Mouse (Mus musculus): Measurements from ENCODE around the gene Zswim3.
A peak's percentile ranks its signal among the peaks of the same experiment; 100 is the strongest.
"Not testable (repeated sequence)": the region's sequence is repeated elsewhere in the genome, so short reads cannot be mapped to it uniquely, and the experiment has no call there.

The Zswim3 gene

GRCm38 (mm10) chr2:164815348-164815747 lies 10.4 kb downstream of the Zswim3 start:
- DNase-seq = no peak

GRCm38 (mm10) chr2:164815821-164816220 lies 10.9 kb downstream of the Zswim3 start:
- no peak for DNase-seq

GRCm38 (mm10) chr2:164817206-164817605 lies 12.3 kb downstream of the Zswim3 start:
- DNase-seq = no peak

- peak in 1 of 2 experiments; percentile 29 for DNase-seq
Measured at GRCm38 (mm10) chr2:164817703-164818102, 12.8 kb downstream of the Zswim3 start.

GRCm38 (mm10) chr2:164821060-164821459 lies 16.2 kb downstream of the Zswim3 start:
- DNase-seq = no peak

GRCm38 (mm10) chr2:164822636-164823165 lies 17.8 kb downstream of the Zswim3 start, which contains the start of gene Zswim1:
Gene Zswim1 (plus strand): TSS chr2:164822686.
- peak; percentile 99 for DNase-seq

- peak in 1 of 2 experiments; percentile 35 for DNase-seq
Measured at GRCm38 (mm10) chr2:164823181-164823585, 18.3 kb downstream of the Zswim3 start.

- no peak for DNase-seq
Measured at GRCm38 (mm10) chr2:164823969-164824368, 19.1 kb downstream of the Zswim3 start.

- DNase-seq = no peak
Measured at GRCm38 (mm10) chr2:164825521-164825920, 20.6 kb downstream of the Zswim3 start.

GRCm38 (mm10) chr2:164827146-164827850 lies 22.4 kb downstream of the Zswim3 start:
- no peak for DNase-seq

GRCm38 (mm10) chr2:164828437-164828836 lies 23.5 kb downstream of the Zswim3 start, which contains the start of gene Spata25:
Gene Spata25 (minus strand): TSS chr2:164828537.
- DNase-seq = no peak

GRCm38 (mm10) chr2:164829090-164829489 lies 24.2 kb downstream of the Zswim3 start:
- no peak for DNase-seq

- no peak for DNase-seq
Measured at GRCm38 (mm10) chr2:164831029-164831428, 26.1 kb downstream of the Zswim3 start.

- DNase-seq = no peak
Measured at GRCm38 (mm10) chr2:164832032-164832747, 27.3 kb downstream of the Zswim3 start.

- DNase-seq = peak; percentile 79 to 84
Measured at GRCm38 (mm10) chr2:164832748-164833301, 27.9 kb downstream of the Zswim3 start, which contains the start of gene Ctsa. Gene Ctsa (plus strand): TSS chr2:164832873.

GRCm38 (mm10) chr2:164833314-164833959 lies 28.5 kb downstream of the Zswim3 start, which contains the start of gene Neurl2:
Gene Neurl2 (minus strand): TSS chr2:164833456.
- DNase-seq = peak; percentile 91 to 92

- peak in 1 of 2 experiments; percentile 37 for DNase-seq
Measured at GRCm38 (mm10) chr2:164834531-164834930, 29.6 kb downstream of the Zswim3 start.

GRCm38 (mm10) chr2:164835164-164835563 lies 30.3 kb downstream of the Zswim3 start:
- no peak for DNase-seq

GRCm38 (mm10) chr2:164845782-164846181 lies 40.9 kb downstream of the Zswim3 start:
- no peak for DNase-seq

- DNase-seq = no peak
Measured at GRCm38 (mm10) chr2:164850061-164850460, 45.2 kb downstream of the Zswim3 start.

- not testable (repeated sequence) for DNase-seq
Measured at GRCm38 (mm10) chr2:164855572-164855971, 50.7 kb downstream of the Zswim3 start.

GRCm38 (mm10) chr2:164856309-164857100 lies 51.6 kb downstream of the Zswim3 start:
- DNase-seq = peak in 1 of 2 experiments; percentile 40

All from lung, adult 18-20 months (tissue).